Mouse (Mus musculus): ENCODE measurements around the gene Mat2a.

GRCm38 (mm10) chr6:72473264-72474041 is 34.1 kb upstream of the Mat2a start:
- TF ChIP-seq CTCF (IDR thresholded peaks at IDR 0.05; ENCODE audit: borderline replicate concordance, insufficient read depth, low read depth, low read length) (no peak), POLR2A (IDR thresholded peaks at IDR 0.05; ENCODE audit: borderline replicate concordance, insufficient read depth, low read length) (no peak)
